In genomic region chr11:70432048-70432894, GRCm38 (mm10) we compare ENCODE assay signal across 8 mouse cellular contexts. TPM values are rescaled to one million over a fixed set of nuclear protein-coding genes. Genes with fewer than 3 reads are reported as not detected.
A peak's percentile ranks its signal among the peaks of the same experiment; 100 is the strongest.
DNase-seq lines count a peak whose midpoint lies in the region; ATAC-seq and TF ChIP-seq lines count a peak whose summit lies in the region.

TSS of gene Arrb2 (plus strand) at chr11:70432635.

- peak within 1 kb of the TSS; percentile 88 for H3K9ac ChIP-seq in MEL (ENCODE audit: control insufficient read depth, low read depth, low read length, poor library complexity, severe bottlenecking)
- peak within 1 kb of the TSS; percentile 93 for H3K9ac ChIP-seq in forebrain, postnatal 0 days
- H3K9ac ChIP-seq in lung, embryonic 15.5 days = peak within 1 kb of the TSS; percentile 87

- H3K9me3 ChIP-seq in MEL (replicated peaks; ENCODE audit: insufficient read depth, low read length) = no peaks in the 10 kb centered on the region
- no peaks in the 10 kb centered on the region for H3K9me3 ChIP-seq in forebrain, postnatal 0 days (ENCODE audit: low read length)
- H3K9me3 ChIP-seq in lung, embryonic 15.5 days = no peaks in the 10 kb centered on the region

- peak within 1 kb of the TSS; percentile 64 to 80 for H3K4me3 ChIP-seq in MEL (ENCODE audit: control insufficient read depth in 1 of 2, insufficient read depth in 1 of 2, low read depth in 2 of 2, low read length in 2 of 2)
- peak within 1 kb of the TSS; percentile 74 for H3K4me3 ChIP-seq in cerebellum, adult 2 months (replicated peaks; ENCODE audit: insufficient read depth, low read depth, low read length)
- peak within 1 kb of the TSS; percentile 81 for H3K4me3 ChIP-seq in forebrain, postnatal 0 days (ENCODE audit: low read depth, low read length)
- H3K4me3 ChIP-seq in lung, embryonic 15.5 days = peak within 1 kb of the TSS; percentile 90

- 0 out of 4 replicates have a peak, but pooled peaks of 1 of the 2 experiments have one; percentile 11 for TF ChIP-seq EP300 in MEL (IDR thresholded peaks at IDR 0.05; ENCODE audit: low read depth in 1 of 2, low read length in 2 of 2)

- peak; percentile 73 to 84; a peak in 3 of 4 replicates for TF ChIP-seq POLR2A in MEL (IDR thresholded peaks at IDR 0.05; ENCODE audit: control insufficient read depth in 1 of 2, insufficient read depth in 1 of 2, low read depth in 1 of 2, low read length in 2 of 2, poor library complexity in 1 of 2)
- peak; percentile 80 for TF ChIP-seq POLR2A in cerebellum, adult 2 months (IDR thresholded peaks at IDR 0.05; ENCODE audit: borderline replicate concordance, insufficient read depth, low read length)

- peak; percentile 93 for TF ChIP-seq RAD21 in MEL (IDR thresholded peaks at IDR 0.05; ENCODE audit: low read depth, low read length)

- peak within 1 kb of the TSS; percentile 80 for H3K4me2 ChIP-seq in forebrain, postnatal 0 days (ENCODE audit: low read depth)
- H3K4me2 ChIP-seq in lung, embryonic 15.5 days = peak within 1 kb of the TSS; percentile 91

- peak; percentile 97 for ATAC-seq in forebrain, postnatal 0 days
- ATAC-seq in lung, embryonic 15.5 days (ENCODE audit: borderline replicate concordance, extremely low read depth, low FRiP score, low TSS enrichment) = peak; percentile 96

- peak; percentile 24 to 87 (median 70); a peak in 5 of 6 replicates for TF ChIP-seq CTCF in MEL (IDR thresholded peaks at IDR 0.05 in 2 of 3, conservative IDR thresholded peaks at IDR 0.05 in 1 of 3; ENCODE audit: control insufficient read depth in 1 of 3, insufficient read depth in 1 of 3, low read depth in 2 of 3, low read length in 3 of 3, poor library complexity in 1 of 3, severe bottlenecking in 1 of 3)
- TF ChIP-seq CTCF in cerebellum, adult 2 months (IDR thresholded peaks at IDR 0.05; ENCODE audit: borderline replicate concordance, insufficient read depth, low read depth, low read length) = peak; percentile 80
- TF ChIP-seq CTCF in forebrain, postnatal 0 days (IDR thresholded peaks at IDR 0.05; ENCODE audit: low read depth) = peak; percentile 78

- H3K27ac ChIP-seq in MEL (ENCODE audit: control insufficient read depth, low read depth, low read length) = peak within 1 kb of the TSS; percentile 88
- H3K27ac ChIP-seq in cerebellum, adult 2 months (ENCODE audit: insufficient read depth, low read length) = peak within 1 kb of the TSS; percentile 32
- peak within 1 kb of the TSS; percentile 94 for H3K27ac ChIP-seq in forebrain, postnatal 0 days (ENCODE audit: low read depth, low read length)
- peak within 1 kb of the TSS; percentile 75 for H3K27ac ChIP-seq in lung, embryonic 15.5 days

- H3K36me3 ChIP-seq in MEL (ENCODE audit: control insufficient read depth in 1 of 2, insufficient read depth in 2 of 2, low read length in 2 of 2) = peaks cover 0 to 31% of the 10 kb centered on the region in 2 experiments; a peak in 2 of 4 replicates
- peaks cover 14% of the 10 kb centered on the region for H3K36me3 ChIP-seq in forebrain, postnatal 0 days (ENCODE audit: insufficient read depth)
- H3K36me3 ChIP-seq in lung, embryonic 15.5 days = no peaks in the 10 kb centered on the region

- peaks cover 8 to 44% of the 10 kb centered on the region in 2 experiments for H3K4me1 ChIP-seq in MEL (ENCODE audit: control insufficient read depth in 1 of 2, insufficient read depth in 2 of 2, low read length in 2 of 2)
- H3K4me1 ChIP-seq in cerebellum, adult 2 months (ENCODE audit: control insufficient read depth, insufficient read depth, low read length) = peaks cover 6% of the 10 kb centered on the region
- peaks cover 9% of the 10 kb centered on the region for H3K4me1 ChIP-seq in forebrain, postnatal 0 days (ENCODE audit: insufficient read depth)
- H3K4me1 ChIP-seq in lung, embryonic 15.5 days = peaks cover 17% of the 10 kb centered on the region

- H3K27me3 ChIP-seq in MEL (ENCODE audit: control insufficient read depth in 1 of 2, insufficient read depth in 2 of 2, low read length in 2 of 2) = no peaks in the 10 kb centered on the region
- H3K27me3 ChIP-seq in cerebellum, adult 2 months (ENCODE audit: control insufficient read depth, insufficient read depth, low read length) = no peaks in the 10 kb centered on the region
- no peaks in the 10 kb centered on the region for H3K27me3 ChIP-seq in forebrain, postnatal 0 days (ENCODE audit: insufficient read depth, low read length)
- H3K27me3 ChIP-seq in lung, embryonic 15.5 days = no peaks in the 10 kb centered on the region

- peaks cover 31% of the 10 kb centered on the region for H3K79me2 ChIP-seq in MEL (ENCODE audit: control insufficient read depth, insufficient read depth, low read length, poor library complexity)

- under 1% methylated on average over 73 of the region's 75 CpGs for WGBS in cerebellum, adult 2 months
- under 1% methylated on average over 59 of the region's 75 CpGs for WGBS in forebrain, postnatal 0 days
- 1% methylated on average over 75 of the region's 75 CpGs for WGBS in lung, embryonic 15.5 days

- peak; percentile 99 for DNase-seq in MEL (ENCODE audit: low read depth, low spot score)
- peak; percentile 99 for DNase-seq in cerebellum, adult 2 months
- peak; percentile 99 for DNase-seq in forebrain, postnatal 0 days
- peak; percentile 99 for DNase-seq in heart, postnatal 4 days
- peak; percentile 97 to 98 for DNase-seq in layer of hippocampus, adult 8-10 months (ENCODE audit: low spot score in 2 of 2)
- DNase-seq in ovary, adult 18-20 months (ENCODE audit: low spot score) = peak; percentile 99
- peak; percentile 98 for DNase-seq in thymus, postnatal 0 days (ENCODE audit: low spot score)

TF ChIP-seq in MEL, 35 proteins besides CTCF, POLR2A, EP300 and RAD21 (continues in another document):
- TF ChIP-seq RCOR1 (IDR thresholded peaks at IDR 0.05; ENCODE audit: low read depth, low read length) = no peak; the same call in 1 of the 2 replicates
- peak; percentile 96 for TF ChIP-seq SMC3 (IDR thresholded peaks at IDR 0.05; ENCODE audit: low read depth, low read length)
- TF ChIP-seq MAZ (IDR thresholded peaks at IDR 0.05; ENCODE audit: low read depth, low read length) = peak; percentile 93
- peak; percentile 53 for TF ChIP-seq ELF1 (IDR thresholded peaks at IDR 0.05; ENCODE audit: low read depth, low read length)
- TF ChIP-seq NRF1 (IDR thresholded peaks at IDR 0.05; ENCODE audit: insufficient read depth, low read depth, low read length, poor library complexity, severe bottlenecking) = peak; percentile 95
- peak; percentile 73; the same call in 1 of the 2 replicates for TF ChIP-seq POLR2AphosphoS2 (IDR thresholded peaks at IDR 0.05; ENCODE audit: low read length)
- no peak for TF ChIP-seq MYB (IDR thresholded peaks at IDR 0.05; ENCODE audit: low read depth, low read length)
- TF ChIP-seq MEF2A (IDR thresholded peaks at IDR 0.05; ENCODE audit: extremely low read depth, insufficient replicate concordance, low read depth, low read length, poor library complexity, severe bottlenecking) = no peak
- no peak for TF ChIP-seq BHLHE40 (IDR thresholded peaks at IDR 0.05; ENCODE audit: borderline replicate concordance, low read depth, low read length)
- peak; percentile 90; the same call in 1 of the 2 replicates for TF ChIP-seq MYC (IDR thresholded peaks at IDR 0.05; ENCODE audit: low read depth, low read length)
- no peak; the same call in 1 of the 2 replicates for TF ChIP-seq KAT2A (conservative IDR thresholded peaks at IDR 0.05; ENCODE audit: low read depth, low read length)
- peak; percentile 80 for TF ChIP-seq MAX (IDR thresholded peaks at IDR 0.05; ENCODE audit: low read length)
- TF ChIP-seq MAFK (IDR thresholded peaks at IDR 0.05; ENCODE audit: borderline replicate concordance, low read depth, low read length) = no peak
- TF ChIP-seq SIN3A (IDR thresholded peaks at IDR 0.05; ENCODE audit: low read length) = peak; percentile 95
- peak; percentile 44 for TF ChIP-seq GATA1 (IDR thresholded peaks at IDR 0.05; ENCODE audit: low read depth, low read length)
- no peak for TF ChIP-seq UBTF (IDR thresholded peaks at IDR 0.05; ENCODE audit: borderline replicate concordance, insufficient read depth, low read depth, low read length)
- peak; percentile 79 for TF ChIP-seq E2F4 (IDR thresholded peaks at IDR 0.05; ENCODE audit: borderline replicate concordance, low read depth, low read length)
- peak; percentile 64 for TF ChIP-seq TCF12 (IDR thresholded peaks at IDR 0.05; ENCODE audit: low read depth, low read length)
- no peak for TF ChIP-seq CHD2 (IDR thresholded peaks at IDR 0.05; ENCODE audit: low read length)
- peak; percentile 98 for TF ChIP-seq ZNF384 (IDR thresholded peaks at IDR 0.05; ENCODE audit: low read depth, low read length)
- TF ChIP-seq JUND (IDR thresholded peaks at IDR 0.05; ENCODE audit: low read depth, low read length) = no peak
- peak; percentile 97 for TF ChIP-seq MXI1 (IDR thresholded peaks at IDR 0.05; ENCODE audit: low read depth, low read length)
- TF ChIP-seq TBP (IDR thresholded peaks at IDR 0.05; ENCODE audit: low read depth, low read length) = peak; percentile 56; the same call in 1 of the 2 replicates
- peak; percentile 98 for TF ChIP-seq ZC3H11A (IDR thresholded peaks at IDR 0.05; ENCODE audit: low read depth, low read length)
- peak; percentile 33 for TF ChIP-seq HCFC1 (IDR thresholded peaks at IDR 0.05; ENCODE audit: low read depth, low read length)
- TF ChIP-seq USF2 (IDR thresholded peaks at IDR 0.05; ENCODE audit: borderline replicate concordance in 1 of 2, insufficient read depth in 1 of 2, low read depth in 1 of 2, low read length in 2 of 2) = no peak
- no peak for TF ChIP-seq POLR2AphosphoS5 (IDR thresholded peaks at IDR 0.05; ENCODE audit: borderline replicate concordance, low read depth, low read length)
- no peak for TF ChIP-seq CHD1 (IDR thresholded peaks at IDR 0.05; ENCODE audit: low read depth, low read length)
- peak; percentile 87 for TF ChIP-seq NELFE (IDR thresholded peaks at IDR 0.05; ENCODE audit: low read depth, low read length)
- peak; percentile 33 for TF ChIP-seq ETS1 (IDR thresholded peaks at IDR 0.05; ENCODE audit: low read depth, low read length)

RNA-seq across cellular contexts. Expression of gene Arrb2, which starts in this region (rescaled TPM):
- total RNA-seq in MEL (2012; rRNA removed) = 200 and 241 TPM in 2 replicates
- 100 to 1,000 TPM in 1 of 2 experiments, not detected in 1; 272 TPM for polyA plus RNA-seq in MEL (2012; ENCODE audit: insufficient read depth in 1 of 2, insufficient read length in 2 of 2, low read depth in 1 of 2, low replicate concordance in 2 of 2, missing spikeins in 1 of 2)
- 70.5 and 79.7 TPM in 2 replicates for polyA plus RNA-seq in cerebellum, adult 2 months (2012; rRNA removed)
- total RNA-seq in forebrain, postnatal 0 days (2014; rRNA removed) = 71.9 and 74.4 TPM in 2 replicates
- polyA plus RNA-seq in forebrain, postnatal 0 days (2015; fragmentation: Nextera tagmentation; extraction: Ambion mirVana) = 39.6 and 44.9 TPM in 2 replicates
- total RNA-seq in heart, postnatal 4 days (2021) = 10 to 100 TPM; 12.0 to 12.7 TPM
- 100 to 1,000 TPM in 2 of 4 experiments, 10 to 100 TPM in 2; 97.4 to 116 (median 101) TPM for total RNA-seq in layer of hippocampus, adult 8-10 months (2022)
- polyA plus RNA-seq in lung, embryonic 15.5 days (2015; fragmentation: Nextera tagmentation; extraction: Ambion mirVana) = 15.3 and 19.3 TPM in 2 replicates
- polyA plus RNA-seq in thymus, postnatal 0 days (2015; fragmentation: Nextera tagmentation; extraction: Ambion mirVana) = 38.8 and 38.9 TPM in 2 replicates

Comparison
In these comparisons a context has a peak if more than half of its experiments do, and no peak if none do; other contexts are left out.
1. Peak in every context shown above with its lines: DNase-seq, ATAC-seq, H3K4me3 ChIP-seq and H3K27ac ChIP-seq.
2. H3K27ac ChIP-seq: peak in every context shown above with its lines; median percentile 94 in forebrain, postnatal 0 days; 88 in MEL; 75 in lung, embryonic 15.5 days; 32 in cerebellum, adult 2 months.